Mouse (Mus musculus): Measurements from ENCODE around the gene Fer1l5.

Gene Fer1l5

GRCm38 (mm10) chr1:36429511-36429910 is 57.4 kb downstream of the Fer1l5 start:
- in situ Hi-C loops (cut with MseI, MboI), result no loop called here

- in situ Hi-C loops (cut with MseI, MboI), result no loop called here
These were observed 60.9 kb downstream of the Fer1l5 start for GRCm38 (mm10) chr1:36432999-36433398.

- in situ Hi-C loops (cut with MseI, MboI), result no loop called here
These were observed 61.5 kb downstream of the Fer1l5 start for GRCm38 (mm10) chr1:36433616-36434015.

- in situ Hi-C loops (cut with MseI, MboI), result no loop called here
These were observed 63.0 kb downstream of the Fer1l5 start for GRCm38 (mm10) chr1:36435071-36435470.

GRCm38 (mm10) chr1:36436515-36436914 is 64.4 kb downstream of the Fer1l5 start:
- in situ Hi-C loops (cut with MseI, MboI), result no loop called here

GRCm38 (mm10) chr1:36437223-36437622 is 65.1 kb downstream of the Fer1l5 start:
- in situ Hi-C loops (cut with MseI, MboI), result no loop called here

GRCm38 (mm10) chr1:36441101-36441500 is 69.0 kb downstream of the Fer1l5 start:
- in situ Hi-C loops (cut with MseI, MboI), result no loop called here

- in situ Hi-C loops (cut with MseI, MboI), result no loop called here
These were observed 72.7 kb downstream of the Fer1l5 start, which contains the start of gene Lman2l for GRCm38 (mm10) chr1:36444471-36445464. Lman2l (minus strand) TSS chr1:36445271.

GRCm38 (mm10) chr1:36445508-36445907 is 73.4 kb downstream of the Fer1l5 start:
- in situ Hi-C loops (cut with MseI, MboI), result no loop called here

- in situ Hi-C loops (cut with MseI, MboI), result no loop called here
These were observed 74.2 kb downstream of the Fer1l5 start for GRCm38 (mm10) chr1:36446106-36446824.

- in situ Hi-C loops (cut with MseI, MboI), result no loop called here
These were observed 74.8 kb downstream of the Fer1l5 start for GRCm38 (mm10) chr1:36446841-36447240.

GRCm38 (mm10) chr1:36454055-36454815 is 82.1 kb downstream of the Fer1l5 start:
- in situ Hi-C loops (cut with MseI, MboI), result no loop called here

GRCm38 (mm10) chr1:36457388-36458014 is 85.4 kb downstream of the Fer1l5 start:
- in situ Hi-C loops (cut with MseI, MboI), result no loop called here

GRCm38 (mm10) chr1:36458169-36458568 is 86.1 kb downstream of the Fer1l5 start:
- in situ Hi-C loops (cut with MseI, MboI), result no loop called here

- in situ Hi-C loops (cut with MseI, MboI), result no loop called here
These were observed 89.7 kb downstream of the Fer1l5 start for GRCm38 (mm10) chr1:36461829-36462228.

- in situ Hi-C loops (cut with MseI, MboI), result no loop called here
These were observed 93.6 kb downstream of the Fer1l5 start for GRCm38 (mm10) chr1:36465641-36466160.

GRCm38 (mm10) chr1:36467446-36467845 is 95.4 kb downstream of the Fer1l5 start:
- in situ Hi-C loops (cut with MseI, MboI), result no loop called here

- in situ Hi-C loops (cut with MseI, MboI), result loop anchor here in 1 of 2 experiments (10.0 kb wide), 1 partner anchor 105 kb away; the partner anchor contains the start of gene Kansl3
These were observed 97.8 kb downstream of the Fer1l5 start for GRCm38 (mm10) chr1:36469811-36470444.

- in situ Hi-C loops (cut with MseI, MboI), result loop anchor here in 1 of 2 experiments (10.0 kb wide), 1 partner anchor 107 kb away; the partner anchor contains the start of gene Kansl3
These were observed 99.4 kb downstream of the Fer1l5 start, which contains the start of gene Cnnm4 for GRCm38 (mm10) chr1:36471181-36472105. Cnnm4 (plus strand) TSS chr1:36471620.

Measured in mouse trophoblast stem cell (cell line).